Mouse (Mus musculus) intestine, embryonic 16.5 days (tissue): ENCODE data around the gene Vmac. TPM values are rescaled to one million over a fixed set of nuclear protein-coding genes. Genes with fewer than 3 reads are reported as not detected.
A peak's percentile ranks its signal among the peaks of the same experiment; 100 is the strongest.

ENCODE experiments used
- ATAC-seq: fragments of 200-750 bp; cut with Nextera tagmentation; 2 replicates; pipeline ENCODE4 v1.8.0; 2017; ENCODE audit warnings: moderate TSS enrichment, moderate library complexity
- H3K27ac ChIP-seq: fragments of 300-500 bp; sonication (generic); 2 replicates; pipeline ENCODE4 v1.5.1; 2014; ENCODE audit warnings: mild to moderate bottlenecking, low read length
- H3K27me3 ChIP-seq: fragments of 300-500 bp; sonication (generic); replicated peaks from 2 replicates; pipeline ENCODE4 v1.6.1; 2014; ENCODE audit warnings: low read length, control low read depth, mixed read lengths; ENCODE audit not compliant: control insufficient read depth, insufficient read depth
- H3K36me3 ChIP-seq: fragments of 300-500 bp; sonication (generic); 2 replicates; pipeline ENCODE4 v1.6.1; 2014; ENCODE audit warnings: low read length, control low read depth; ENCODE audit not compliant: control insufficient read depth, insufficient read depth
- H3K4me1 ChIP-seq: fragments of 300-500 bp; sonication (generic); 2 replicates; pipeline ENCODE4 v1.6.1; 2014; ENCODE audit warnings: low read length, control low read depth, mixed read lengths; ENCODE audit not compliant: control insufficient read depth, insufficient read depth
- H3K4me2 ChIP-seq: fragments of 300-500 bp; sonication (generic); 2 replicates; pipeline ENCODE4 v1.6.1; 2014; ENCODE audit warnings: low read depth, low read length, control low read depth
- H3K4me3 ChIP-seq: fragments of 300-500 bp; sonication (generic); 2 replicates; pipeline ENCODE4 v1.5.1; 2014; ENCODE audit warnings: mild to moderate bottlenecking, low read length
- H3K9ac ChIP-seq: fragments of 300-500 bp; sonication (generic); 2 replicates; pipeline ENCODE4 v1.6.1; 2014; ENCODE audit warnings: low read depth, low read length
- H3K9me3 ChIP-seq: fragments of 300-500 bp; sonication (generic); 2 replicates; pipeline ENCODE4 v1.6.1; 2016; ENCODE audit warnings: low read length, control low read depth; ENCODE audit not compliant: control insufficient read depth
- WGBS: fragments of 180-500 bp; shearing (Covaris S2); extraction: QIAGEN DNeasy Blood & Tissue Kit; methylation state at CpG from one replicate; pipeline ENCODE4 v1.1.7; 2014; 5-methylcytosine and 5-hydroxymethylcytosine counted together
- polyA plus RNA-seq: library from polyadenylated mRNA; unstranded; fragments of >200 nt; fragmentation: Nextera tagmentation; extraction: Ambion mirVana; gene quantifications from 2 replicates; pipeline ENCODE4 v1.2.1, GENCODE M21; 2015

Vmac gene
- polyA plus RNA-seq, 1 experiment from 2014 or later: 16.6 TPM

DNA sequence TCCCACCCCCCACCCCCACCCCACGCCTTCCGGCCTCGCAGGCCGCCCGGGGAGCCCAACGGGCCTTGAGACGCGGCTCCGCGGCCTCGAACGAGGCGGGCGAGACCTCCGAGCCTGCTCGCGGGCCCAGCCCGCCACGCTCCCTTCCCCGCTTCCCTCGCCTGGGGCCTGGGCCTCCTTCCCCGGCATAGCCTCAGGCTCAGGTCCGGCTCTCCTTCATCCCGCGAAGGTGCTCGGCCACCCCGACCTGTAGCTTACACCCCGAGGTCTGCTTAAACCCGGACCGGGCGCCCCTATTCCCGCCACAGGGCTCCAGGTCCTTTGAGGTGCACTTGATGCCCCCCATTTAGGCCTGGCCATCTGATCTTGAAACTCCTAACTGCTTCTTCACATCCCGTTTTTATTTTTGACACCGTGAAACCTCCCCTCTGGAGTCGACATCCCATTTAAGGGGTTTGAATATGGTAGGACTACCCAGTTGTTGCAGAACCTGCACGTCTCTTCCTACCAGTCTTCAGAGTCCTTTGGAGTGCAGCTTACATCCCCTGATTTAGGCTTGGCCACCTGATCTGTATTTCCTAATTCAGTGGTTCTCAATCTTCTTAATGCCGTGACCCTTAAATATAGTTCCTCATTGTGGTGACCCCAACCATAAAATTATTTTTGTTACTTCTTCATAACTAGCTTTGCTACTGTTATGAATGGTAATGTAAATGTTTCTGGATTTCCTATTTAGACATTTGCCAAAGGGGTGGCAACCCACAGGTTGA is 44.0 kb downstream of the Vmac start:
- peak overlapping the region; percentile 96 for H3K4me3 ChIP-seq
- H3K4me2 ChIP-seq: peak overlapping the region; percentile 71
- H3K9ac ChIP-seq: peak overlapping the region; percentile 96
- peaks cover 2% of the 10 kb centered on the region; the same call in 1 of the 2 replicates for H3K36me3 ChIP-seq
- WGBS: 2% methylated on average over 33 of the region's 37 CpGs
- H3K4me1 ChIP-seq: peaks cover 14% of the 10 kb centered on the region
- H3K9me3 ChIP-seq: no peaks in the 10 kb centered on the region
- peak; percentile 21; the same call in 1 of the 2 replicates for ATAC-seq
- H3K27ac ChIP-seq: peak overlapping the region; percentile 84
- H3K27me3 ChIP-seq: no peaks in the 10 kb centered on the region

DNA sequence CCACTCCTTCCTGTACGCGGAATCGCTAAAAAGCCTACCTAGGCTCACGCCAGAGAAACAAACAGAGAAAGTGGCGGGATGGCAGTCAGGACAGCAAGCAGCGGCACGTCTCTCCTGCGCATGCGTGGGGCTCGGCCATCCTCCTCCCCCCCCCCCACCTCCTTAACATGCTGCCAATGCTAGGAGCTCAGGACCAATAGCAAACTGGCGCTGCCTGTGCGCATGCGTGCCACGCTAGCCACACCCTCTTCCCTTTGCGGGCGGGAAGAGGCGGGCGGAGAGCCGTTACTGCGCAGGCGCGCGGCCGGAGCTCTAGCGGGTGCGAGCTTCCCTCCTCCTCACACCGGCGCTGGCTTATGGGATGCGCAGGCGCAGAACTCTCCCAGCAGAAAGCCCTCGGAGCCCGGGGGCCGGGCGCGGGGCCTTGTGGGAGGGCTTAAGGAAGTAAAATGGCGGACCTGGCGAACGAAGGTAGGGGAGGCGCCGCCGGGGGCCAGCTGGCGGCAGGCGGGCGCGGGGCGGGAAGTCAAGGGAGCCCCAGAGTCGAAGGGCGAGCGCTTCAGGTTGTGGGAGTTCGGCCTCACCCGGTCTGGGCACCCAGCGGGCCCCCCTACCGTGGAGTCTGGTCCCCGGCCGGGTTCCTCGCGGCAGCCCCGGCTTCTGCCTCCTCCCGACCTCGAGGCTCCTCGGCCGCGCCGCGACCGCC is 44.7 kb downstream of the Vmac start, which contains the start of gene Ranbp3:
Ranbp3 (plus strand) TSS at position 354 of the 706 bp plus-strand sequence.
- peak within 1 kb of the TSS; percentile 93 for H3K27ac ChIP-seq
- peaks cover 14% of the 10 kb centered on the region for H3K4me1 ChIP-seq
- H3K9me3 ChIP-seq: no peaks in the 10 kb centered on the region
- peak; percentile 93 for ATAC-seq
- peak within 1 kb of the TSS; percentile 96 for H3K9ac ChIP-seq
- 1% methylated on average over 52 of the region's 66 CpGs for WGBS
- H3K27me3 ChIP-seq: no peaks in the 10 kb centered on the region
- H3K36me3 ChIP-seq: peaks cover 2% of the 10 kb centered on the region; the same call in 1 of the 2 replicates
- peak within 1 kb of the TSS; percentile 89 for H3K4me2 ChIP-seq
- peak within 1 kb of the TSS; percentile 96 for H3K4me3 ChIP-seq

DNA sequence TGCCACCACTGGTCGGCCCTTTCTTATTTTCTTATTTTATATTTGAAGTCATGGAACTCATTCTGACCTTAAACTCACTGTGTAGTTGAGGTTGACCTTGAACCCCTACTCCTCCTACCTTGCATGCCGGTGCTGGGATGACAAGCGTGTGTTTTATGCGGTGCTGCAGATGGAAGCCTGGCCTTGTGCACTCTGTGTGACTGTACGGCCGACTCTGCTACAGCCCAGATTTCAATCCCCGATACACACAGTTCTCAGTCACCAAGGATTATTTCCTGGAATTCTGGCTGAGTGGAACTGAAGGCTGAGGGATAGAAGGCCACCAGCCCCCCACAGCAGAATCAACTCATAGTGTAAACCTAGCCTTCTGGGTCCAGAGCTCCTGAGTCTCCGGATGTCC is 48.1 kb downstream of the Vmac start:
- peaks cover 3% of the 10 kb centered on the region for H3K4me1 ChIP-seq
- H3K27me3 ChIP-seq: no peaks in the 10 kb centered on the region
- no peak overlapping the region for H3K4me3 ChIP-seq
- no peak overlapping the region for H3K9ac ChIP-seq
- H3K36me3 ChIP-seq: no peaks in the 10 kb centered on the region
- H3K4me2 ChIP-seq: no peak overlapping the region
- 88% methylated on average over 8 of the region's 8 CpGs for WGBS
- no peak overlapping the region for H3K27ac ChIP-seq
- ATAC-seq: no peak
- H3K9me3 ChIP-seq: no peaks in the 10 kb centered on the region

DNA sequence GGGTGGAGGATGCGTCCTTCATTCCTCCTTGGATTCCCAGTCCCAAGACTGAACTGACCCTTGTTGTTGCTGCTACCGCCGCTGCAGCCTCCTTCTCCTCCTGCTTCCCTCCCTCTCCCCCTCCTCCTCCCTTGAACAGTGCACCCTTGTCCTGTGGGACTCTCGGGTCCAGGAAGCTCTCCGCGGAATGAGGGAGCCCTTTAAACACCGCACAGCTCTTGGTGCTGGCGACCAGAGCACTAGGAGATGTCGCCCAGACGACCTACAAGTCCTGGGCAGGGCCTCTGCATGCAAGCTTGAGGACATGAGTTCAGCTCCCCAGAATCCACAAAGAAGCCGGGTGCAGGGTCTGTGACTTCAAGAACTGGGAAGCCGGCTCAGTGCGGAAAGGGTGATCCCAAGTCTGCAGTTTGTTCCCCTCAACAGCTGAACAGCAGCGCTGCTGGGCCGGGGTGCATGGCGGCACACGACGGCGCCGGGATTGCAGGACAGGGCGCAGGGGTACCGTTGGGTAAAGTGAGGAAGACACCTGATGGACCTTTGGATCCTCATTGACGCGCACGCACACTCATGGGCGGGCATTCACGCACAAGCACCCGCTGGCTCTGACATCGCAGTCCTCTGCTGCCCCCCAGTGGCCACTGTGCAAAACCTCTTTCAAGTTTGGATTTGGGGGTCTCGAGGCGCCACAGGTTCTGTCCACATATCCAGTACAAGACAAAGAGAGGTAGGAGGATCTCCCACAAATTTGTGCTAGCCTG is 49.3 kb downstream of the Vmac start:
- no peaks in the 10 kb centered on the region for H3K36me3 ChIP-seq
- no peaks in the 10 kb centered on the region for H3K9me3 ChIP-seq
- H3K4me3 ChIP-seq: peak overlapping the region; percentile 47
- H3K27me3 ChIP-seq: no peaks in the 10 kb centered on the region
- H3K4me1 ChIP-seq: peaks cover 9% of the 10 kb centered on the region
- no peak overlapping the region for H3K27ac ChIP-seq
- peak; percentile 35 for ATAC-seq
- peak overlapping the region; percentile 65 for H3K9ac ChIP-seq
- H3K4me2 ChIP-seq: peak overlapping the region; percentile 90
- 5% methylated on average over 31 of the region's 31 CpGs for WGBS

DNA sequence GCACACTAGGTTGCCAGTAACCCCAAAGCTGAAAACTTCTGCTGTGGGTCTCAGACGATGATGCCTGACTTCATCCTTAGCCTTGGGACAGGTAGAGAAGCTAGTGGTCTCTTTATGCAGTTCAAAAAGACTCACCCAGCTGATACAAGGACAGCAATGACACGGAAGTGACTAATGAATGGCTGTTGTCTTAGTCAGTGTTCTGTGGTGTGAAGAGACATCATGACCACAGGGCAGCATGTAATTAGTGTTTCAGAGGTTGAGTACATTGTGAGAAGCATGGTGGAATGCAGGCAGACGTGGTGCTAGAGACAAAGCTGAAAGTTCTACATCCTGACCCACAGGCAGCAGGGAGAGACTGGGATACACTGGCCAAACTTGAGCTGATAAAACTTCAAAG is 50.2 kb downstream of the Vmac start:
- H3K4me1 ChIP-seq: peaks cover 9% of the 10 kb centered on the region
- no peaks in the 10 kb centered on the region for H3K27me3 ChIP-seq
- H3K27ac ChIP-seq: no peak overlapping the region
- H3K9ac ChIP-seq: no peak overlapping the region
- no peak overlapping the region for H3K4me3 ChIP-seq
- H3K9me3 ChIP-seq: no peaks in the 10 kb centered on the region
- ATAC-seq: no peak
- H3K4me2 ChIP-seq: no peak overlapping the region
- no peaks in the 10 kb centered on the region for H3K36me3 ChIP-seq
- 73% methylated on average over 3 of the region's 3 CpGs for WGBS

DNA sequence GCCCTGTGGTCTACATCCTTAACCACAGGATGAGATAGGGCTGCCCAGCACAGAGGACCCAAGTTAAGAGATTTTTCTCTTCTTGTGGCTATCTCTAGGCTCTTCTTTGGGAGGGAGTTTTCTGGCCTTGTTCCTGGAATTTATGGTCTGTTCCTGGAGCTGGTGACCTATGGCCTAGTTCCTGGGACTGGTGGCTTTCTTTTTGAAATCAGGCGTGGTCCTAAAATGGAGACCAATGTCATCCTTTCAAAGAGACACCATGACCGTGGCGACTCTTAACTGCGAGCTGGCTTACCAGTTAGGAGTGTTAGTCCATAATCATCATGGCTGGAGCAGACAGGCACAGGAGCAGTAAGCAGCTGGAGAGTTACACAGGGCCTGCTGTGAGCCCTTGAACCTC is 51.4 kb downstream of the Vmac start:
- no peak for ATAC-seq
- Histone ChIP-seq H3K4me2 (no peak overlapping the region), H3K27ac (no peak overlapping the region), H3K9me3 (no peaks in the 10 kb centered on the region), H3K4me1 (peaks cover 9% of the 10 kb centered on the region), H3K4me3 (no peak overlapping the region), H3K36me3 (no peaks in the 10 kb centered on the region), H3K27me3 (no peaks in the 10 kb centered on the region), H3K9ac (no peak overlapping the region)
- 83% methylated on average over 4 of the region's 4 CpGs for WGBS

DNA sequence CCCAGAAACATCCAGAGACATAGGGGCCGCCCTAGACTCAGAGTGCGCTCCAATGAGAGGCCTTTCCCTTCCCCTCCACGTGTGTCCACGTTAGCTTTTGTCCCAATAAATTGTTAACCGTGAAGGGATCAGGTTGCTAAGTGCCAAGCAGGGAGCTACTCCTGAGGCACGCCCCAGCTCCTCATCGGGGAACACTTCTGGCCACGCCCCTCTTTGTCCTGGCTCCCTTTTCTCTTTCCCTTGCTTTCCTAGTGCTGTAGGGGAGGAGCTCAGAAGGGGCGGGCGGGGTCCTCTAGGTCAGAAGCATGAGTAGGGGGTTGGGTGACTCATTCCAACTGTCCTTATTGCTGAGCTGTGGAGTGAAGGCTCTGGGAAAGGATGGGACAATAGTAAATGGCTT is 53.5 kb downstream of the Vmac start:
- peaks cover 9% of the 10 kb centered on the region for H3K4me1 ChIP-seq
- WGBS: 7% methylated on average over 10 of the region's 10 CpGs
- peak overlapping the region; percentile 15; the same call in 1 of the 2 replicates for H3K9ac ChIP-seq
- H3K36me3 ChIP-seq: no peaks in the 10 kb centered on the region
- H3K4me3 ChIP-seq: no peak overlapping the region
- H3K9me3 ChIP-seq: no peaks in the 10 kb centered on the region
- no peak overlapping the region for H3K27ac ChIP-seq
- H3K27me3 ChIP-seq: no peaks in the 10 kb centered on the region
- H3K4me2 ChIP-seq: peak overlapping the region; percentile 30
- peak; percentile 54 for ATAC-seq
